Mouse (Mus musculus) limb, embryonic 10.5 days (tissue): ENCODE data around the gene Ttc28. TPM values are rescaled to one million over a fixed set of nuclear protein-coding genes. Genes with fewer than 3 reads are reported as not detected.

Experiments
- DNase-seq: peaks from one replicate; pipeline ENCODE4 v3.0.0-alpha.2; 2017; ENCODE audit warnings: low spot score
- H3K27ac ChIP-seq: fragments of 300-500 bp; sonication (generic); 2 replicates; pipeline ENCODE4 v1.5.1; 2016; ENCODE audit warnings: mild to moderate bottlenecking
- H3K27me3 ChIP-seq: fragments of 300-500 bp; sonication (generic); 2 replicates; pipeline ENCODE4 v1.6.1; 2016; ENCODE audit warnings: low read depth, mild to moderate bottlenecking; ENCODE audit not compliant: poor library complexity, severe bottlenecking
- H3K36me3 ChIP-seq: fragments of 300-500 bp; sonication (generic); 2 replicates; pipeline ENCODE4 v1.6.1; 2016; ENCODE audit warnings: mild to moderate bottlenecking, moderate library complexity
- H3K4me1 ChIP-seq: fragments of 300-500 bp; sonication (generic); 2 replicates; pipeline ENCODE4 v1.6.1; 2016
- H3K4me3 ChIP-seq: fragments of 300-500 bp; sonication (generic); 2 replicates; pipeline ENCODE4 v1.5.1; 2016; ENCODE audit warnings: mild to moderate bottlenecking, moderate library complexity
- H3K9me3 ChIP-seq: fragments of 300-500 bp; sonication (generic); replicated peaks from 2 replicates; pipeline ENCODE4 v1.6.1; 2016; ENCODE audit warnings: mild to moderate bottlenecking
- WGBS: fragments of 180-500 bp; shearing (Covaris S2); methylation state at CpG from one replicate; pipeline ENCODE4 v1.1.7; 2016; 5-methylcytosine and 5-hydroxymethylcytosine counted together
- polyA plus RNA-seq: library from polyadenylated mRNA; unstranded; fragments of >200 nt; fragmentation: Nextera tagmentation; extraction: Ambion mirVana; gene quantifications from 2 replicates; pipeline ENCODE4 v1.2.1, GENCODE M21; 2016

Ttc28 gene
- polyA plus RNA-seq, 1 experiment from 2014 or later = 15.1 TPM

DNA sequence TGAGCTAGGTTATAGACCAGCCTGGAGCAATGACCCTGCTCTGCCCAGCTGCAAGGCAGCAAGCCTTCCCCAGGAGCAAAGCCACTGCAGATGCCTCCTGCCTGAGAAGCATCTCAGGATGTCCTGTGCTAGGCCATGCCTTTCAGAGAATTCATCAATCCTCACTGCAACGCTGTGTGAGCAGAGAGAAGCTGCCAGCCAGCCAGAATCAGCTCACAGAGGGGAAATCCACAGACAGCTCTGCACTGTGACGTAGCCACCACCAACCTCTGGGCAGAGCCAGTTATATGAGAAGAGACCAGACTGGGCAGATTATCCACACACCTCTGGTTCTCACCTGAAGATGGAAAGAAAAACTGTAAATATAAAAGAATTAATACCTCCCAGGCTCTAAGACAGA is 315.2 kb downstream of the Ttc28 start:
- Histone ChIP-seq H3K4me3 (no peak overlapping the region), H3K27ac (no peak overlapping the region), H3K4me1 (peaks cover 55% of the 10 kb centered on the region), H3K9me3 (no peaks in the 10 kb centered on the region), H3K27me3 (0 out of 2 replicates have a peak, but pooled peaks cover 14% of the 10 kb centered on the region), H3K36me3 (no peaks in the 10 kb centered on the region)
- WGBS = 76% methylated on average over 2 of the region's 2 CpGs
- DNase-seq = no peak

DNA sequence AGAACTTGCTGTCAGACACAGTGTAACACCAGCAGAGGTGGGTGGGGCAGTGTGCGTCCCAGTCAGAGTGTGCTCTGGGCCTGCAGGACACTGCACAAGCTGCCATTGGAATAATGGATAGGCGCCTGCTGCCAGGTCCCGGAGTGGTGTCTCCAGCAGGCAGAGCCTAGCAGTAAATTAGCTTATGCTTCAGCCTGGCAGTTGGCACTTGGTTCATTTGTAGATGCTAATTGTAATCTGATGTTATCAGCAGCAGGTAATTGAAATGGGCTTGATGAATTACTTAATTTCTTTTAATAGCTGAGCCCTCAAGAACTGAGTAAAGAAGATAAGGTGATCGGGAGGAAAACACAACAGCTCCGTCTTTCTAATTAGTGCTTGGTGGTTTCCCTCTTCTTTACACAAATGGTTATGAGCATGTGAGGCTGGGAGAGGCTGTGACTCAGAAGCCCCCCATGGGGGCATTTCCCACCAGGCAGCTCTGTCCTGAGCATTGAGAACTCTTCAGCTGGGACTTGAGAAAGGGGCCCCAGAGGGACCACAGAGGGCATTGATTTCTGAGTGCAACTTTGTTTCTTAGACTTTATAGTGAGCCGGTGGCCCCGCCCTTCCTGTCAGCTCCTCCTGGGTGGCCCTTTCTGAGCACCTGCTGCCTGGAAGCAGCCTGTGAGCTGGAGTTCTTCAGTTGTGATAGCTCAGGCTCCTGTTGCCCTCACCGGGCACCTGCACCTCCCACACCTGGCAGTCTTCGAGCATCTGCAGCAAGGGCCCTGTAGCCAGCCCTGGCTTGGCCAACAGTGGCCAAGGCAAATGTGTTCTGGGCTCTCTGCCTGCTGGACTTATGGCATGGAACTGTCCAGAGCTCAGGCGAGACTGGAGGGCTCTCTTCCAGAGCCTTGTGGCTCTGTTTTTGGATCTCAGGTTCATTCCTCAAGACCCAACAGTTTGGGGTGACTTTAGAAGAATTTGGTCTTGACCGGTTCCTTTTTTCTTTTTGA is 316.2 kb downstream of the Ttc28 start:
- H3K9me3 ChIP-seq = no peaks in the 10 kb centered on the region
- H3K36me3 ChIP-seq = no peaks in the 10 kb centered on the region
- H3K4me1 ChIP-seq = peaks cover 56% of the 10 kb centered on the region
- H3K4me3 ChIP-seq = no peak overlapping the region
- 0 out of 2 replicates have a peak, but pooled peaks cover 14% of the 10 kb centered on the region for H3K27me3 ChIP-seq
- WGBS = 45% methylated on average over 11 of the region's 11 CpGs
- H3K27ac ChIP-seq = no peak overlapping the region
- peak; percentile 44 for DNase-seq

DNA sequence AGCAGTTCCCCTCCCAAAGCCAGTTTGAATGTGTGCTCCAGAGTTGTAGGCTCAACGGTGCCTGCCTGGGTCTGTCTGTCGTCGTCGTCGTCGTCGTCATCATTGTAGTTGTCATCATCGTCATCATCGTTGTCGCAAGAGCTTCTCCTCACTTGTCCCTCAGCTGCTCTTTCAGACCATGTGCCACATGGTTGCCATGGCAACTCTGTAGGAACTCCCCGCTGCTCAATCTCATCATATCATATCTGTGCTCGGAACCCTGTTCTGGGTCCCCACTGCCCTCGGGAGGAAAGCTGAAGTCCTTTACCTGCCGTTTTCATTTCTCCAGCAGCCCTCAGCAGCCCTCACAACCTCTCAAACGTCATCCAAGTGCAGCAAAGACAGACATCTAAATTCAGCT is 318.1 kb downstream of the Ttc28 start:
- H3K4me3 ChIP-seq = no peak overlapping the region
- peaks cover 56% of the 10 kb centered on the region for H3K4me1 ChIP-seq
- no peaks in the 10 kb centered on the region for H3K36me3 ChIP-seq
- no peaks in the 10 kb centered on the region for H3K9me3 ChIP-seq
- DNase-seq = no peak
- H3K27me3 ChIP-seq = 0 out of 2 replicates have a peak, but pooled peaks cover 11% of the 10 kb centered on the region
- 91% methylated on average over 15 of the region's 15 CpGs for WGBS
- H3K27ac ChIP-seq = no peak overlapping the region

DNA sequence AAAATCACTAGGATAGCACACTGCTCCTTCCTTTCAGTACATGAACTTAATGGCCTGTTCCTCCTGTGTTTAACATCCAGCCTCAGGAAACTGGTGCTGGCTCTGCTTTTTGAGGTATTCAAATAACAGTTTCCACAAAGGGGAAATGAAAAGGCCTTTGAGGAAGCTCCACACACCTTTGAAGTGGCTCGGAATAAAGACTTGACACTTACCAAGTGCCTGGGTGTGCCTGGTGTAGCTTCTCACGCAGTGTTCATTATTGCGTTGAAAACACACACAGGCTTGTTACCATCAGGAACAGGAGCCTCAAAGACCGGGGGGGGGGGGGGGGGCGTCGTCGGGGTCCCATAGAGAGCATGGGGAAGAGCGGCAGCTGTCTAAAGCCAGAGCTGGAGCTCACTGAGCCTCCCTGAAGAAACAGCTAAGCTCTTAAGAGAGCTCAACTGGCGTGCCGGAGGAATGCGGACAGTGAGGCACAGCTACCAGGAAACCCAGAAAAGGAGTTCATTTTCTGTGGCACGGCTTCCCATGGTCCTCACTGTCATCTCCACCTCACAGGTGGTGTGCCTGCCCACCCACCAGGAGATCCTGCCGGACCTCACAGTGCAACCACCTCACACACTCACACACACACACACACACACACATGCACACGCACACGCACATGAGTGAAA is 320.7 kb downstream of the Ttc28 start:
- Histone ChIP-seq H3K4me3 (no peak overlapping the region), H3K27ac (peak overlapping the region; percentile 27; the same call in 1 of the 2 replicates), H3K4me1 (peaks cover 51% of the 10 kb centered on the region), H3K27me3 (peaks cover 3% of the 10 kb centered on the region; the same call in 1 of the 2 replicates), H3K36me3 (no peaks in the 10 kb centered on the region), H3K9me3 (no peaks in the 10 kb centered on the region)
- 43% methylated on average over 12 of the region's 15 CpGs for WGBS
- DNase-seq = no peak

DNA sequence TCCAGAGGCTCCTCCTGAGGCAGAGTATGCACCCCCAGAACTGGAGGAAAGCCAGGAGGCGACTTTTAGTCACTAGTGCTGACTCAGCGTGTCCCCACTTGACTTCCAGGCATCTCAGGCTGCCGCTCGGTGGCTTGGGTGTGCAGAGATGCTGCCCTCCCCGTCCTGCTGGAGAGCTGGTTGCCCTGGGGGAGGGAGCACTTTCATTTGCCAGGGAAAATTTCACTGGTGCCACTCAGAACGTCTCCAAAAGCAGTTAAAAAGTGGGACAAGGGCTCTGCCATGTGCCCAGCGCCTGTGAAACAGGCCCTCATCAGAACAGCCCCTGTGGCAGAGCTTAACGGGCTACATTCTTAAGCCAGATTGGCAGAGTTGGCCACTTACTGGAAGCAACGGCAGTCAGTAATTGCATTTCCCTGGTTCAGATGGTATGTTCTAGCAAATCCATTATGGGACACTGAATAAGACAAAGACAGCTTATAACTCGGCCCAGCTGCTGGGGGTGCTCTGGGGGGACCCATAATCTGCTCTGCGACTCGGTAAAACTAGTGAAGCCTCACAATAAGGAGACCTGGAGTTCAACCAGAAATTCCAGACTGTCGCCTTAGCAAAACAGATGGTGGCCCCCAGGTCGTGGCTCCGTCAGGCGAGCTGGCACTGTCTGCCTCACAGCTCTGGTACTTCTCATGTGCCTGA is 321.5 kb downstream of the Ttc28 start:
- H3K27me3 ChIP-seq = peaks cover 3% of the 10 kb centered on the region; the same call in 1 of the 2 replicates
- no peak overlapping the region for H3K4me3 ChIP-seq
- peaks cover 50% of the 10 kb centered on the region for H3K4me1 ChIP-seq
- H3K27ac ChIP-seq = peak overlapping the region; percentile 27; the same call in 1 of the 2 replicates
- no peaks in the 10 kb centered on the region for H3K9me3 ChIP-seq
- WGBS = 47% methylated on average over 16 of the region's 16 CpGs
- no peak for DNase-seq
- no peaks in the 10 kb centered on the region for H3K36me3 ChIP-seq

DNA sequence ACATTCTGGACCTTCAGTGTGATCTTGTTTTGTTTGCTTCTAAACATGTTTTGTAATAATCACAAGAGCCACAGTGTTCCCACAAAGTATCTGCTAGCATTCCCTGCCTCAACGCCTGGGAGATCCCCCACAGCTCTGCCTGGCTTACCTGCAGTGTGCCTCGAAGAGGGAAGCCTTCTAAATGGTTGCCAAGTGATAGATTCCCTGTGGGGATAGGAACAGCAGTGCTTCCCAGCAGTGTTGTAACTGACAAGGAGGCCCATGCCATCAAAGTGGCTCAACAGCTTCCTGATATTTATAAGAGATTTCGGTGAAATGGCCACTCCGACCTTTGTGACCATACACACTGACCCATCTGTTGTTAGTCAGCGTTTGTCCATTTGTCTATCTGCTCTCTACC is 324.6 kb downstream of the Ttc28 start:
- Histone ChIP-seq H3K4me1 (peaks cover 62% of the 10 kb centered on the region), H3K4me3 (no peak overlapping the region)
- 67% methylated on average over 5 of the region's 5 CpGs for WGBS

DNA sequence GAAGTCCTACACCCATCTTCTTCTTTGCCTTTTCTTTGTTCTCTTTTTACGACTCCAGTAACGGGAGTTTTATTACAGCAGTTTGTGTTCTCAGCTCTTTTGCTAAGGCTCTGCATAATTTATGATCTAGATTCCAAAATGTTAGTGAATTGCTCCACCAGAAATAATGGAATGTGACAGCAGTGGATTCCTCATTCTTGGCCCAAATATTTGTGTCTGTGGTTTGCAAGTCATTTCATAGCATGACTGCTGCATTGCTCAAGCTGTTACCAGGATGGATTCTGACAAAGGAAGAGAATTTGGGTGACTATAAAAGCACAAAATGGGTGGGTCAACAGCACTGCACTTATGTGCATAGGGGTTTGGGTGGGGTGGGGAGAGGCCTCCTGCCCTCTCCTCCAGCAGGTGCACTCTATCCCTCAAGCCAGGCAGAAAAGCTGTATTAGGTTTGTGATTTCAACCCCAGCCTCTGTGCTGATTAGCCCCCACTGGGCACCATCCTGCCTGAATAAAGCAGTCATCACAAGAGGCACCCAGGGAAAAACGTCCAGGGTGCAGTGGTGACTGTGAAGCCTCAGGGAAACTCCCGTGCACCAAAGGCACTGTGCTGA is 325.5 kb downstream of the Ttc28 start:
- Histone ChIP-seq H3K4me1 (peaks cover 55% of the 10 kb centered on the region), H3K27ac (no peak overlapping the region; the same call in 1 of the 2 replicates), H3K27me3 (peaks cover 3% of the 10 kb centered on the region; the same call in 1 of the 2 replicates), H3K4me3 (no peak overlapping the region), H3K36me3 (no peaks in the 10 kb centered on the region), H3K9me3 (no peaks in the 10 kb centered on the region)
- no peak for DNase-seq
- 35% methylated on average over 4 of the region's 4 CpGs for WGBS

More for the DNA sequence above, 324.6 kb downstream of the Ttc28 start:
- Histone ChIP-seq H3K27ac (no peak overlapping the region), H3K9me3 (no peaks in the 10 kb centered on the region), H3K27me3 (peaks cover 3% of the 10 kb centered on the region; the same call in 1 of the 2 replicates), H3K36me3 (no peaks in the 10 kb centered on the region)
- DNase-seq = no peak

DNA sequence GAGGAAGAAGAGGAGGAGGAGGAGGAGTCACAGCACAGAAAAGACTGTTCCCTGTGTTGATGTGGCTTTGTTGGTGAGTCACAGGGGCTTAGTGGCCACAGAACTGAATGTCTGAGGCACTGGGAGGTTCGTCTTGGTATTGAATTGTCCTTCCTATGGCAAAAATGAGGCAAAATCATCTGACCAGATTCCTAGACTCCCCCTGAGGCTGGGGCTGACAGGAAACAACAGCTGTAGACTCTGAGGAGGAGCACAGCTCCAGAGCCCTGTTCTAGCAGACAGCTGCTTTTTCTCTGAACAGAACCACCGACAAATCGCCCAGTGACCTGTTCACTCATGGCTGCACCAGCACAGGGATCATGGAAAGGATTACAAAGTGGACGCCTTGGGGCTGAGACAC is 326.2 kb downstream of the Ttc28 start:
- no peaks in the 10 kb centered on the region for H3K9me3 ChIP-seq
- H3K27ac ChIP-seq = no peak overlapping the region
- H3K27me3 ChIP-seq = peaks cover 3% of the 10 kb centered on the region; the same call in 1 of the 2 replicates
- peaks cover 51% of the 10 kb centered on the region for H3K4me1 ChIP-seq
- WGBS = 65% methylated on average over 4 of the region's 4 CpGs
- H3K4me3 ChIP-seq = no peak overlapping the region
- DNase-seq = no peak
- H3K36me3 ChIP-seq = no peaks in the 10 kb centered on the region

DNA sequence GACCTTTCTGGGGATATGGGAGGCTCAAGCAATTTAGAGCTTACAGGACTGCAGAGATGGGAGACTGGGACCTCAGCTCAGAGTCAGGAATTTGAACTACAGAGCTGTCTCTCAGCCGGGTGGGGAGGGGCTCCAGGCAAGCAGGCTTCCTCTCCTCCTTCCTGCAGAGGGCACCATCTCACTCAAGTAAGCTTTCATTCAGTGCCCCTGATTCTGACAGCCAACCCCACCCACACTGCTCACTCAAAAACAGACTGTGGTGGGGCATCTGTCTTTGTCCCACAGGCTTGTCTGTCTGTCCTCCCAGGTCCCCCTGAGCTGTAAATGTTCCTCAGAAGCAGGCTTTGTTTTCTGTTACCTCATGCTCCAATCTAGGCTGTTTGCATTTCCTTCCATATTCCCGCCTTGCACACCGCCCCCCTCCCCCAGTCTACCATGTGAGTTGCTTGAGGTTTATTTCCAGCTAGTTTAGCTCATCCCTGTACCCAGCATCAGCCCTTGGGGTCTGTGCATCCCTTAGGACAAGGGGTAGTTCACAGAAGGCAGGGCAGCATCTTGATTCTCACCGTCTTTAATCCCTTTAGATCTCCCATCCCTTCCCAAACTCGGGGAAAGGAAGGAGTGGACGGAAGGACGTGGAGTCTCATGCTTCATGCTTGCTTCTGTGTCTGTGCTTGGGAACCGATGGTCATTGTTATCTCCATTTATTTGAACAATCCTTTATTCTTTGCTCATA is 328.5 kb downstream of the Ttc28 start:
- DNase-seq = no peak
- Histone ChIP-seq H3K27me3 (peaks cover 2% of the 10 kb centered on the region; the same call in 1 of the 2 replicates), H3K36me3 (no peaks in the 10 kb centered on the region), H3K4me1 (peaks cover 39% of the 10 kb centered on the region), H3K27ac (peak overlapping the region; percentile 32; the same call in 1 of the 2 replicates), H3K9me3 (no peaks in the 10 kb centered on the region), H3K4me3 (no peak overlapping the region; the same call in 1 of the 2 replicates)
- 49% methylated on average over 8 of the region's 8 CpGs for WGBS

DNA sequence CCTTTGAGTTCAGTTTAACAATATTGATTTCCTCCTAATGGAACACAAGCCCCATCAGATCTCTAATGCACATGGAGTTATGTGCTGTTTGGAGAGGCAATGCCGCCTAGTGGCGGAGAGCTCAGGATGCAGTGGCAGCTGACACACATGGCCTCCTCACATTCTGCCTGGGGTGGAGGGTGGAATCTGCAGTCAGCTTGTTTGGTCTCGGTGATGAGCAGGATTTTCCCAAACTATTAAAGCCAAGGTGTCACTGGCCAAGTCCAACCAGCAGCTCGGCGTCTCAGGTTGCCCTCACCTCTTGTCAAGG is 329.0 kb downstream of the Ttc28 start:
- Histone ChIP-seq H3K27ac (no peak overlapping the region), H3K36me3 (no peaks in the 10 kb centered on the region), H3K27me3 (no peaks in the 10 kb centered on the region), H3K9me3 (no peaks in the 10 kb centered on the region), H3K4me3 (no peak overlapping the region), H3K4me1 (peaks cover 39% of the 10 kb centered on the region)
- 48% methylated on average over 5 of the region's 5 CpGs for WGBS
- peak; percentile 71 for DNase-seq

DNA sequence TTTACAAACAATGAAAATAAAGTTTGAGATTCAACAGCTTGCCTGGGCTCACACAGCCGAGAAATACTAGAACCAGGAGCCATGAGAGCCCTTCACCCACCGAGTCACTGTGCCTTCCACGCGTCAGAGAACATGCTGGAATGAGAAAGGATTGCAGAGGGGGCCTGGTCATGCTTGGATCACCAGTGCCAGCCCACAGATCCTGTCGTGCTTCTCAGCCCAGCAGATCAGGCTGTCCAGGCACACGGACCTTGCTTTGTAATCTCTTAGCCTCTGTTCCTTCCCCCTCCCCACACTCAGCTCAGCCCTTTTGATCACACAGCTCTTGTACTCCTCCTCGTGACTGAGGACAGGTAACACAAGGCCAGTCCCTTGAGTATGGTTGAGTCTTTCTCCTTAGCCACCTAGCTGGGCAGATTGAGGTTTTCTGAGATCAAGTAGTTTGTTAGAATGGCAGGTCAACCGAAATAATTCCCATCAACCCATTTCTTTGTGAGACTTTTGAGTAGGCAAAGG is 334.4 kb downstream of the Ttc28 start:
- H3K9me3 ChIP-seq = no peaks in the 10 kb centered on the region
- no peaks in the 10 kb centered on the region for H3K36me3 ChIP-seq
- no peak overlapping the region for H3K27ac ChIP-seq
- WGBS = 65% methylated on average over 8 of the region's 8 CpGs
- H3K27me3 ChIP-seq = no peaks in the 10 kb centered on the region
- no peak overlapping the region for H3K4me3 ChIP-seq
- H3K4me1 ChIP-seq = peaks cover 53% of the 10 kb centered on the region
- no peak for DNase-seq
